Mouse (Mus musculus): ENCODE results near the gene Elmo2. TPM values are rescaled to one million over a fixed set of nuclear protein-coding genes. Genes with fewer than 3 reads are reported as not detected.

Gene Elmo2
- total and polyA plus RNA-seq, 3 experiments: 9.0 to 11.7 (median 10.1) TPM

DNA sequence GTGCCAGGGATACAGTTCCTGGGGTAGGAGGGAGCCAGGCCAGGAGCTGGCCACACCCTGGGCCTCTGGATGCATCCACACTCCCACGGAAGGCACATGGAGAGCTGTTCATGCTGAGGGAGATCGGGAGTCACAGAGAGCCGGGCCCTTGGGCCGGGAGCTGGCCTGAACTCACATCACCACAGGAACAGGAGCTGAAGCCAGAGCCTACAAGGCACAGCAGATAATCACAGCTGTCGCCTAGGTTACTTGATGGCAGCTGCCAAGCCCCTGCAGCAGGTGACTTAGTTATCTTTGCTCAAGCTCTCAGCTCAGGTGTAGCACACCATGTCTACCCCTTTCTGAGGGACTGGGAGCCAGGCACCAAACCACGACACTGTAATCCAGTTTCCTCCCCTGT is 68.0 kb downstream of the Elmo2 start:
- H3K27ac ChIP-seq (ENCODE audit: insufficient read depth, low read depth): no peak overlapping the region
- H3K4me1 ChIP-seq (ENCODE audit: control insufficient read depth in 1 of 2, insufficient read depth in 2 of 2): peaks cover 14 to 25% of the 10 kb centered on the region in 2 experiments
- peaks cover 95% of the 10 kb centered on the region for H3K27me3 ChIP-seq (replicated peaks)
- in situ Hi-C loops (cut with MboI; ENCODE audit: low pct_ligation_motif_present, low pct_unique_long_range_greater_than_20kb, low sequenced_read_pairs) (no loop called here), dilution Hi-C loops (cut with MboI; ENCODE audit: extremely low pct_ligation_motif_present, extremely low pct_unique_long_range_greater_than_20kb, low sequenced_read_pairs) (no loop called here)
- no peak overlapping the region for H3K9ac ChIP-seq (ENCODE audit: insufficient read depth, low read depth)
- H3K79me2 ChIP-seq (replicated peaks; ENCODE audit: control insufficient read depth, extremely low read depth, insufficient read depth, poor library complexity, severe bottlenecking): no peaks in the 10 kb centered on the region
- H3K4me2 ChIP-seq (ENCODE audit: insufficient read depth, low read depth, poor library complexity, severe bottlenecking): no peak overlapping the region
- TF ChIP-seq RCOR1 (conservative IDR thresholded peaks at IDR 0.05; ENCODE audit: low read depth, low read length) (no peak), MAZ (IDR thresholded peaks at IDR 0.05; ENCODE audit: low read depth, low read length) (no peak)
- H3K9me3 ChIP-seq (replicated peaks; ENCODE audit: low read length): no peaks in the 10 kb centered on the region
- no peak overlapping the region for H3K4me3 ChIP-seq (replicated peaks in 1 of 3; ENCODE audit: low read depth in 2 of 3, low read length in 2 of 3, poor library complexity in 1 of 3)
- DNase-seq (ENCODE audit: extremely low read depth): no peak
- no peaks in the 10 kb centered on the region for H3K36me3 ChIP-seq (replicated peaks in 1 of 2; ENCODE audit: control insufficient read depth in 1 of 2, insufficient read depth in 1 of 2, low read length in 1 of 2)

DNA sequence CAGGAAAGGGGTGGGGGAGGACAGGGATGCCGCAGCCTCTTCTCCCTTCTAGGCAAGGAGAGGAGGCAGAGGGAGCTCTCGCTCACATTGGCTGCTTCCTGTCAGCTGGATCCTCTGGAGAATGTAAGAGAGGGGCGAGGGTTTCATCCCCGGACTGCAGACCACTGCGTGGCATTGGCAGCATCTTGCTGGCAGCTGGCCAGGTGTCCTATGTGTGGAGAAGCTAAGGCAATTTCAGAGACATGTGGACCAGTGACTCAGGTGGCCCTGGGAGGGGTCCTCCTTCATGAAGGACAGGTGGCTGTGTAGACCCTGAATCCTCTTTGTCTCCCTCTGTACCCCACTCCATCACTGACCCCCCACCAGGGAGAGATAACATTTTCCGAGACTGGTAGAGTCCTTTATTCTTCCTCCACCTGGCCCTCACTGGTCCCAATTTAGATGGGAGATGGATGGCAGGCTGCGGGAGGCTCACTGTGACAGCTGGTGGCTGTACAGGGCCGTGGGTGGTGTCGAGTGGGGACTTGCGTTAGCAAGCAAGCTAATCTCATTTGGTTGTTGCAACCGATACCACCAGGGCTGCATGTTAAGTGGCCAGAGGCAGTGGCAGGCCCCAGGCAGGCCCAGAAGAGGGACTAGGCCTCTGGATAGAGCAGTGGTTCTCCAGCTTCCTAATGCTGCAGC is 69.0 kb downstream of the Elmo2 start:
- Histone ChIP-seq H3K36me3 (replicated peaks in 1 of 2; ENCODE audit: control insufficient read depth in 1 of 2, insufficient read depth in 1 of 2, low read length in 1 of 2) (no peaks in the 10 kb centered on the region), H3K27ac (ENCODE audit: insufficient read depth, low read depth) (no peak overlapping the region), H3K4me1 (ENCODE audit: control insufficient read depth in 1 of 2, insufficient read depth in 2 of 2) (peaks cover 6 to 21% of the 10 kb centered on the region in 2 experiments; a peak in 3 of 4 replicates), H3K79me2 (replicated peaks; ENCODE audit: control insufficient read depth, extremely low read depth, insufficient read depth, poor library complexity, severe bottlenecking) (no peaks in the 10 kb centered on the region), H3K9me3 (replicated peaks; ENCODE audit: low read length) (no peaks in the 10 kb centered on the region), H3K4me2 (ENCODE audit: insufficient read depth, low read depth, poor library complexity, severe bottlenecking) (no peak overlapping the region), H3K4me3 (replicated peaks in 1 of 3; ENCODE audit: low read depth in 2 of 3, low read length in 2 of 3, poor library complexity in 1 of 3) (no peak overlapping the region), H3K9ac (ENCODE audit: insufficient read depth, low read depth) (no peak overlapping the region), H3K27me3 (replicated peaks) (peaks cover 95% of the 10 kb centered on the region)
- in situ Hi-C loops (cut with MboI; ENCODE audit: low pct_ligation_motif_present, low pct_unique_long_range_greater_than_20kb, low sequenced_read_pairs): no loop called here
- dilution Hi-C loops (cut with MboI; ENCODE audit: extremely low pct_ligation_motif_present, extremely low pct_unique_long_range_greater_than_20kb, low sequenced_read_pairs): no loop called here
- DNase-seq (ENCODE audit: extremely low read depth): no peak
- TF ChIP-seq POLR2AphosphoS2 (IDR thresholded peaks at IDR 0.05; ENCODE audit: low read depth, low read length): no peak
- peak; percentile 49; the same call in 1 of the 2 replicates for TF ChIP-seq IRF4 (IDR thresholded peaks at IDR 0.05; ENCODE audit: low read depth, low read length)

DNA sequence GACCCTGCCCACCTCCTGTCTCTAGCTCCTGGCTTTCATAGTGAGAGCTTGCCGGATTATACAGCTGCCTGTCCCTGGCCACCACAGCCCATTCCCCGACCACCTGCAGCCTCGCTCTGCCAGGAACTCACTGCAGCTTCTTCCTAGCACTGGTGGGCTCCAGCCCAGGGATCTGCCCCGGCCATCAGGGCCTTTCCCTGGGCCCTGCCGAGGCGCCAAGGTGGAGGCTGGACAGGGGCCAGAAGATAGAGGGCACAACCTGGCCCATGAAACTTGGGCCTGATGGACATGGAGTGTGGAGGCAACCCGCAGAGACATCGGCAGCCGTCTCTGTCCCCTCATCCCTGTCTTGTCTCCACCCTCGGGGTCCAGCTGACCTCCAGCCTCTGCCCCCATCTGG is 70.1 kb downstream of the Elmo2 start:
- Histone ChIP-seq H3K4me2 (ENCODE audit: insufficient read depth, low read depth, poor library complexity, severe bottlenecking) (no peak overlapping the region), H3K9me3 (replicated peaks; ENCODE audit: low read length) (no peaks in the 10 kb centered on the region), H3K36me3 (replicated peaks in 1 of 2; ENCODE audit: control insufficient read depth in 1 of 2, insufficient read depth in 1 of 2, low read length in 1 of 2) (no peaks in the 10 kb centered on the region), H3K9ac (ENCODE audit: insufficient read depth, low read depth) (no peak overlapping the region), H3K4me3 (replicated peaks in 1 of 3; ENCODE audit: low read depth in 2 of 3, low read length in 2 of 3, poor library complexity in 1 of 3) (no peak overlapping the region), H3K79me2 (replicated peaks; ENCODE audit: control insufficient read depth, extremely low read depth, insufficient read depth, poor library complexity, severe bottlenecking) (no peaks in the 10 kb centered on the region), H3K27ac (ENCODE audit: insufficient read depth, low read depth) (no peak overlapping the region), H3K27me3 (replicated peaks) (peaks cover 93% of the 10 kb centered on the region), H3K4me1 (ENCODE audit: control insufficient read depth in 1 of 2, insufficient read depth in 2 of 2) (peaks cover 5 to 19% of the 10 kb centered on the region in 2 experiments)
- TF ChIP-seq MXI1 (IDR thresholded peaks at IDR 0.05; ENCODE audit: low read depth, low read length) (no peak), MYC (IDR thresholded peaks at IDR 0.05; ENCODE audit: low read depth, low read length) (no peak), ZMIZ1 (IDR thresholded peaks at IDR 0.05; ENCODE audit: low read depth, low read length) (no peak), PAX5 (IDR thresholded peaks at IDR 0.05; ENCODE audit: low read length) (no peak), ZNF384 (IDR thresholded peaks at IDR 0.05; ENCODE audit: low read depth, low read length) (no peak), BHLHE40 (IDR thresholded peaks at IDR 0.05; ENCODE audit: low read depth, low read length) (no peak)
- in situ Hi-C loops (cut with MboI; ENCODE audit: low pct_ligation_motif_present, low pct_unique_long_range_greater_than_20kb, low sequenced_read_pairs): no loop called here
- no peak for DNase-seq (ENCODE audit: extremely low read depth)
- dilution Hi-C loops (cut with MboI; ENCODE audit: extremely low pct_ligation_motif_present, extremely low pct_unique_long_range_greater_than_20kb, low sequenced_read_pairs): no loop called here
